Mouse (Mus musculus) heart, embryonic 15.5 days (tissue): Measurements from ENCODE around the gene Psmc5. TPM values are rescaled to one million over a fixed set of nuclear protein-coding genes. Genes with fewer than 3 reads are reported as not detected.

ENCODE experiments used
- ATAC-seq: fragments of 200-750 bp; cut with Nextera tagmentation; replicated peaks from 2 replicates; pipeline ENCODE4 v1.8.0; 2017; ENCODE audit warnings: low read depth, moderate TSS enrichment; ENCODE audit not compliant: insufficient number of reproducible peaks, insufficient read depth, low FRiP score
- H3K27ac ChIP-seq: fragments of 300-500 bp; sonication (generic); 2 replicates; pipeline ENCODE4 v1.5.1; 2015; ENCODE audit warnings: mild to moderate bottlenecking, inconsistent platforms
- H3K27me3 ChIP-seq: fragments of 300-500 bp; sonication (generic); 2 replicates; pipeline ENCODE4 v1.6.1; 2015; ENCODE audit warnings: inconsistent platforms
- H3K36me3 ChIP-seq: fragments of 300-500 bp; sonication (generic); 2 replicates; pipeline ENCODE4 v1.6.1; 2015; ENCODE audit warnings: mild to moderate bottlenecking, inconsistent platforms
- H3K4me1 ChIP-seq: fragments of 300-500 bp; sonication (generic); replicated peaks from 2 replicates; pipeline ENCODE4 v1.6.1; 2015; ENCODE audit warnings: inconsistent platforms
- H3K4me2 ChIP-seq: fragments of 300-500 bp; sonication (generic); 2 replicates; pipeline ENCODE4 v1.6.1; 2015; ENCODE audit warnings: inconsistent platforms, mild to moderate bottlenecking, moderate library complexity
- H3K4me3 ChIP-seq: fragments of 300-500 bp; sonication (generic); 2 replicates; pipeline ENCODE4 v1.5.1; 2015; ENCODE audit warnings: mild to moderate bottlenecking, inconsistent platforms
- H3K9ac ChIP-seq: fragments of 300-500 bp; sonication (generic); 2 replicates; pipeline ENCODE4 v1.6.1; 2015; ENCODE audit warnings: mild to moderate bottlenecking, inconsistent platforms
- H3K9me3 ChIP-seq: fragments of 300-500 bp; sonication (generic); replicated peaks from 2 replicates; pipeline ENCODE4 v1.6.1; 2016; ENCODE audit warnings: inconsistent platforms
- WGBS: fragments of 180-500 bp; shearing (Covaris S2); methylation state at CpG from one replicate; pipeline ENCODE4 v1.1.7; 2015; ENCODE audit warnings: mixed read lengths; 5-methylcytosine and 5-hydroxymethylcytosine counted together
- polyA plus RNA-seq: library from polyadenylated mRNA; unstranded; fragments of >200 nt; fragmentation: Nextera tagmentation; extraction: Ambion mirVana; gene quantifications from 2 replicates; pipeline ENCODE4 v1.2.1, GENCODE M21; 2015

Gene Psmc5
- polyA plus RNA-seq, 1 experiment from 2014 or later = 195 TPM

DNA sequence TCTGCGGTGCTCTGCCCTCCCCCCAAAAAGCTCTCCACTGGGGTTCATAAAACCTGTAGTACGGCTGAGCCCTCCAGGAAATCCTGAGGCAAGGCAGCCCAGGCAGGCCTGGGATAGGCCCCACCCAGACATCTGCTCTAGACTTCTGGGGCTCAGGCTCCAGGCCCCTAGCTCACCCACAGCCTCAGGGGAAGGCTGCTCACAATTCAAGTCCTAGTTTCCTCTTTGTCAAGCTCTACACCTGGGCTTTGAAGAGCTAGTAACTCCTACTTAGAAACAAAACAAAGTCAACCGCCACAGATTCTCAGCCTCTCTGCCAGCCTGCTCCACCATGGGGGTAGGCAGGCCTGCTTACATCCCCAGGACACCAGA lies 13.1 kb downstream of the Psmc5 start:
- Histone ChIP-seq H3K27me3 (no peaks in the 10 kb centered on the region), H3K4me1 (peaks cover 44% of the 10 kb centered on the region), H3K9me3 (no peaks in the 10 kb centered on the region), H3K4me2 (peak overlapping the region; percentile 32; the same call in 1 of the 2 replicates), H3K4me3 (no peak overlapping the region), H3K27ac (peak overlapping the region; percentile 16; the same call in 1 of the 2 replicates), H3K36me3 (peaks cover 34% of the 10 kb centered on the region), H3K9ac (no peak overlapping the region)
- WGBS = 34% methylated on average over 3 of the region's 3 CpGs
- ATAC-seq = no peak

GRCm38 (mm10) chr11:106271131-106271793 lies 15.3 kb downstream of the Psmc5 start:
- Histone ChIP-seq H3K9me3 (no peaks in the 10 kb centered on the region), H3K9ac (peak overlapping the region; percentile 92), H3K4me3 (peak overlapping the region; percentile 84), H3K27ac (peak overlapping the region; percentile 94), H3K36me3 (peaks cover 12% of the 10 kb centered on the region), H3K27me3 (no peaks in the 10 kb centered on the region), H3K4me1 (peaks cover 56% of the 10 kb centered on the region), H3K4me2 (peak overlapping the region; percentile 78)
- no peak for ATAC-seq
- WGBS = 38% methylated on average over 5 of the region's 5 CpGs

GRCm38 (mm10) chr11:106271794-106272643 lies 16.1 kb downstream of the Psmc5 start:
- 1% methylated on average over 41 of the region's 41 CpGs for WGBS
- peaks cover 4% of the 10 kb centered on the region for H3K36me3 ChIP-seq
- peak overlapping the region; percentile 84 for H3K4me3 ChIP-seq
- peak overlapping the region; percentile 92 for H3K9ac ChIP-seq
- peak overlapping the region; percentile 78 for H3K4me2 ChIP-seq
- no peaks in the 10 kb centered on the region for H3K9me3 ChIP-seq
- H3K27ac ChIP-seq = peak overlapping the region; percentile 94
- peaks cover 62% of the 10 kb centered on the region for H3K4me1 ChIP-seq
- ATAC-seq = peak; percentile 36
- no peaks in the 10 kb centered on the region for H3K27me3 ChIP-seq

- H3K27me3 ChIP-seq = no peaks in the 10 kb centered on the region
- H3K4me1 ChIP-seq = peaks cover 55% of the 10 kb centered on the region
- under 1% methylated on average over 65 of the region's 72 CpGs for WGBS
- no peaks in the 10 kb centered on the region for H3K9me3 ChIP-seq
- peak within 1 kb of the TSS; percentile 92 for H3K9ac ChIP-seq
- no peaks in the 10 kb centered on the region for H3K36me3 ChIP-seq
- peak within 1 kb of the TSS; percentile 94 for H3K27ac ChIP-seq
- peak within 1 kb of the TSS; percentile 84 for H3K4me3 ChIP-seq
- ATAC-seq = peak; percentile 96
- peak within 1 kb of the TSS; percentile 87 for H3K4me2 ChIP-seq
Measured at GRCm38 (mm10) chr11:106272644-106273310, 16.8 kb downstream of the Psmc5 start, which contains the start of gene Smarcd2. Smarcd2 (minus strand) TSS chr11:106272972.

GRCm38 (mm10) chr11:106273311-106273684 lies 17.3 kb downstream of the Psmc5 start:
- Histone ChIP-seq H3K9me3 (no peaks in the 10 kb centered on the region), H3K4me2 (peak overlapping the region; percentile 87), H3K27me3 (no peaks in the 10 kb centered on the region), H3K4me3 (peak overlapping the region; percentile 84), H3K4me1 (peaks cover 50% of the 10 kb centered on the region), H3K9ac (peak overlapping the region; percentile 58), H3K27ac (peak overlapping the region; percentile 94), H3K36me3 (no peaks in the 10 kb centered on the region)
- WGBS = 16% methylated on average over 16 of the region's 16 CpGs
- ATAC-seq = no peak

DNA sequence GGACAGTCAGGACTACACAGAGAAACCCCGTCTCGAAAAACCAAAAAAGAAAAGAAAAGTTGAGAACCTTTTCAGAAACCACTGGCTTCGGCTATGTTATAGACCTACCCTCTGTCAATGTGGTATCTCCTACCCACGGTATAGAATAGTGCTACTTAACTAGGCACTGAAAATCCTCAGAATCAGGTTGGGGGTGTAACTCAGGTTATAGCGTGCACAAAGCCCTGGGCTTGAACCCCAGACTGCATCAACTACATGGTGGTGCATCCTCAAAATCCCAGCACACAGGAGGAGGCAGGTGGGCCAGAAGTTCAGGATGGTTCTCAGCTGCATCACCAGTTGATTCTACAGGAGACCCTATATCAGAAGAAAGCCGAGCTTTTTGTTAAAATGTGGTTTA lies 17.9 kb downstream of the Psmc5 start:
- Histone ChIP-seq H3K9ac (no peak overlapping the region), H3K4me1 (peaks cover 45% of the 10 kb centered on the region), H3K27me3 (no peaks in the 10 kb centered on the region), H3K4me3 (no peak overlapping the region; the same call in 1 of the 2 replicates), H3K4me2 (peak overlapping the region; percentile 87), H3K36me3 (no peaks in the 10 kb centered on the region), H3K9me3 (no peaks in the 10 kb centered on the region), H3K27ac (no peak overlapping the region)
- no peak for ATAC-seq
- 91% methylated on average over 6 of the region's 6 CpGs for WGBS

DNA sequence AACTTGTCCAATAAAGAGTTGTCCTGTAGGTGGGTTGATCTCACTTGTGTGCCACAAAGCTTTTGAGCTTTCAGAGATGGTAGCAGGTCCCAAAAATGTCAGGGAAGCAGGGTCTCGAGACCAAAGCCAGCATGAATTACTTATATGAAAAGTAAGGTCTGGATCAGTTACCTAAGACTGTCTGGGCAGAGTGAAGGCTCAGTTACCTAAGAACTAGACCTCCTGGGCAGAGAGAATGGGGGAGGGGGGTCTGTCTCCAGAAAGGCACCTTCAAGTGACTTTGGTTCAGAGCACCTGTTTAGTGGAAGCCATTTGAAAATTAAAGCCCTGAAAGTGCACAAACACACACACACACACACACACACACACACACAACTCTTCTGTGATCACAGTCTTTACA lies 18.4 kb downstream of the Psmc5 start:
- 79% methylated on average over 1 of the region's 1 CpGs for WGBS
- H3K4me1 ChIP-seq = peaks cover 39% of the 10 kb centered on the region
- H3K9ac ChIP-seq = no peak overlapping the region
- no peak overlapping the region for H3K27ac ChIP-seq
- H3K27me3 ChIP-seq = no peaks in the 10 kb centered on the region
- H3K36me3 ChIP-seq = no peaks in the 10 kb centered on the region
- no peak overlapping the region for H3K4me3 ChIP-seq
- H3K9me3 ChIP-seq = no peaks in the 10 kb centered on the region
- H3K4me2 ChIP-seq = no peak overlapping the region
- no peak for ATAC-seq

- WGBS = 63% methylated on average over 7 of the region's 7 CpGs
- Histone ChIP-seq H3K4me3 (no peak overlapping the region), H3K4me1 (peaks cover 39% of the 10 kb centered on the region), H3K9ac (no peak overlapping the region), H3K27me3 (no peaks in the 10 kb centered on the region), H3K27ac (peak overlapping the region; percentile 5; the same call in 1 of the 2 replicates), H3K36me3 (no peaks in the 10 kb centered on the region), H3K4me2 (no peak overlapping the region), H3K9me3 (no peaks in the 10 kb centered on the region)
- no peak for ATAC-seq
Measured at GRCm38 (mm10) chr11:106274971-106275411, 19.0 kb downstream of the Psmc5 start.

DNA sequence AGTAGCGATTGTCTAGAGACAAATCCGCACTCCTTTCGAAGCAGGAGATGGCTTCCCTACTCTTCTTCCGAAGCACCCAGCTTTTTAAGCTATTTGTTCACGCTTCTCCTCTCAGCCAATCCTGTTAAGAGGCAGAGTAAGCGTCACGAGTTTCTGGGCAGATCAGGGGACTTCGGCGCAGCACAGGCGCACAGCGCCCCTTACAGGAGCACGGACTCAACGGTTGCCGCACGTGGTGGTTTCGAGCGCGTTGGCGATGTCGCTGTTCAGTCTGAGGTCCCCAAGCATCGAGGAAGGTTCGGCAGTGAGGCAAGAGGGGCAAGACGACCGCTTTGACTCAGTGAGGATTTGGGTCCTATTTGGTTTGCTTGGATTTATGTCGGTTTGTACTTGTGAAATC lies 20.5 kb downstream of the Psmc5 start, which contains the start of gene Tcam1:
Gene Tcam1 (plus strand): TSS at position 219 of the 400 bp plus-strand sequence.
- no peak; the same call in 1 of the 2 replicates for ATAC-seq
- Histone ChIP-seq H3K27ac (no peak within 1 kb of the TSS), H3K27me3 (no peaks in the 10 kb centered on the region), H3K4me1 (peaks cover 27% of the 10 kb centered on the region), H3K4me3 (peak within 1 kb of the TSS; percentile 17; the same call in 1 of the 2 replicates), H3K9ac (no peak within 1 kb of the TSS), H3K4me2 (peak within 1 kb of the TSS; percentile 59), H3K36me3 (no peaks in the 10 kb centered on the region), H3K9me3 (no peaks in the 10 kb centered on the region)
- 7% methylated on average over 25 of the region's 25 CpGs for WGBS

- H3K4me3 ChIP-seq = no peak overlapping the region
- H3K4me2 ChIP-seq = no peak overlapping the region
- no peaks in the 10 kb centered on the region for H3K27me3 ChIP-seq
- H3K27ac ChIP-seq = no peak overlapping the region
- WGBS = 68% methylated on average over 6 of the region's 6 CpGs
- no peaks in the 10 kb centered on the region for H3K9me3 ChIP-seq
- no peak for ATAC-seq
- H3K9ac ChIP-seq = no peak overlapping the region
- H3K36me3 ChIP-seq = no peaks in the 10 kb centered on the region
- peaks cover 4% of the 10 kb centered on the region; the same call in 1 of the 2 replicates for H3K4me1 ChIP-seq
Measured at GRCm38 (mm10) chr11:106282452-106282851, 26.5 kb downstream of the Psmc5 start.

DNA sequence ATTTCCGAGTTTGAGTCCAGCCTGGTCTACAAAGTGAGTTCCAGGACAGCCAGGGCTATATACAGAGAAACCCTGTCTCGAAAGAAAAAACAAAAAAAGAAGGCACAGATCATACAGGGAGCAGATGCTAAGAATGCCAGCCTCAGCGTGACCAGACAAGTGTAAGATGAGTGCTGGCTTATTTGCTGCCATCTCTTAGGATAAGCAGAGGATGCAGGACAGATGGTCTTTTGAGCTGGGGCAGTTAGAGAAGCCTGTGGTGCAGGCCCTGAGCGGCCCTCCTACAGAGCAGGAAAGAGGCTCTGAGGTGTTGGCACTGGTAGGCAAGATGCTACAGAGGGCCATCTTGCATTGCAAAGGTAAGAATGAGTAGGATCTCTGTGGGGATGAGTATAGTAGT lies 27.4 kb downstream of the Psmc5 start:
- 79% methylated on average over 4 of the region's 4 CpGs for WGBS
- no peak overlapping the region for H3K9ac ChIP-seq
- no peaks in the 10 kb centered on the region for H3K27me3 ChIP-seq
- H3K4me2 ChIP-seq = no peak overlapping the region
- H3K9me3 ChIP-seq = no peaks in the 10 kb centered on the region
- peaks cover 4% of the 10 kb centered on the region; the same call in 1 of the 2 replicates for H3K4me1 ChIP-seq
- no peaks in the 10 kb centered on the region for H3K36me3 ChIP-seq
- ATAC-seq = no peak
- no peak overlapping the region for H3K27ac ChIP-seq
- no peak overlapping the region for H3K4me3 ChIP-seq
